Mouse (Mus musculus): Measurements from ENCODE around the gene Ppa1. TPM values are rescaled to one million over a fixed set of nuclear protein-coding genes. Genes with fewer than 3 reads are reported as not detected.

The Ppa1 gene
- polyA plus RNA-seq, 1 experiment from 2014 or later, result 218 TPM

Other genes with a start within 250 kb of the Ppa1 start
- 0.84 and 0.86 TPM in 2 replicates for gene Nodal, start 230.6 kb upstream of the Ppa1 start, polyA plus RNA-seq (2014; fragmentation: Nextera tagmentation; extraction: Ambion mirVana)
- gene Eif4ebp2, start 195.9 kb upstream of the Ppa1 start, polyA plus RNA-seq (2014; fragmentation: Nextera tagmentation; extraction: Ambion mirVana), result 27.1 and 33.3 TPM in 2 replicates
- 12.0 and 14.1 TPM in 2 replicates for gene Lrrc20, start 172.8 kb upstream of the Ppa1 start, polyA plus RNA-seq (2014; fragmentation: Nextera tagmentation; extraction: Ambion mirVana)
- 0.10 TPM in 1 of 2 replicates, not detected in the other for gene Npffr1, start 53.1 kb upstream of the Ppa1 start, polyA plus RNA-seq (2014; fragmentation: Nextera tagmentation; extraction: Ambion mirVana)
- 166 and 177 TPM in 2 replicates for gene Sar1a, start 31.7 kb downstream of the Ppa1 start, polyA plus RNA-seq (2014; fragmentation: Nextera tagmentation; extraction: Ambion mirVana)
- 39.0 and 47.4 TPM in 2 replicates for gene Tysnd1, start 47.0 kb downstream of the Ppa1 start, polyA plus RNA-seq (2014; fragmentation: Nextera tagmentation; extraction: Ambion mirVana)
- gene Aifm2, start 66.7 kb downstream of the Ppa1 start, polyA plus RNA-seq (2014; fragmentation: Nextera tagmentation; extraction: Ambion mirVana), result 9.1 and 9.3 TPM in 2 replicates
- 43.8 and 44.0 TPM in 2 replicates for gene H2afy2, start 135.6 kb downstream of the Ppa1 start, polyA plus RNA-seq (2014; fragmentation: Nextera tagmentation; extraction: Ambion mirVana)